Mouse (Mus musculus) heart, postnatal 0 days (tissue): Measurements from ENCODE around the gene Iqcd. TPM values are rescaled to one million over a fixed set of nuclear protein-coding genes. Genes with fewer than 3 reads are reported as not detected.

Experiments used
- ATAC-seq: fragments of 200-750 bp; cut with Nextera tagmentation; 2 replicates; pipeline ENCODE4 v1.8.0; 2017; ENCODE audit warnings: low read depth, moderate number of reproducible peaks, moderate library complexity; ENCODE audit not compliant: insufficient read depth
- DNase-seq: peaks from one replicate; pipeline ENCODE4 v3.0.0-alpha.2; 2016; ENCODE audit warnings: low spot score
- H3K27ac ChIP-seq: fragments of 300-500 bp; sonication (generic); 2 replicates; pipeline ENCODE4 v1.5.1; 2014; ENCODE audit warnings: low read depth, mild to moderate bottlenecking
- H3K27me3 ChIP-seq: fragments of 300-500 bp; sonication (generic); 2 replicates; pipeline ENCODE4 v1.6.1; 2014; ENCODE audit warnings: low read length, mixed read lengths; ENCODE audit not compliant: control insufficient read depth, insufficient read depth
- H3K36me3 ChIP-seq: fragments of 300-500 bp; sonication (generic); replicated peaks from 2 replicates; pipeline ENCODE4 v1.6.1; 2014; ENCODE audit warnings: low read length, mixed read lengths; ENCODE audit not compliant: control insufficient read depth, insufficient read depth
- H3K4me1 ChIP-seq: fragments of 300-500 bp; sonication (generic); 2 replicates; pipeline ENCODE4 v1.6.1; 2014; ENCODE audit warnings: antibody characterized with exemption; ENCODE audit not compliant: control insufficient read depth, insufficient read depth
- H3K4me2 ChIP-seq: fragments of 300-500 bp; sonication (generic); 2 replicates; pipeline ENCODE4 v1.6.1; 2014; ENCODE audit warnings: low read depth, mild to moderate bottlenecking, low read length, moderate library complexity
- H3K4me3 ChIP-seq: fragments of 300-500 bp; sonication (generic); 2 replicates; pipeline ENCODE4 v1.5.1; 2014; ENCODE audit warnings: low read depth, low read length
- H3K9ac ChIP-seq: fragments of 300-500 bp; sonication (generic); replicated peaks from 2 replicates; pipeline ENCODE4 v1.6.1; 2014; ENCODE audit warnings: low read depth, low read length, mixed read lengths
- H3K9me3 ChIP-seq: fragments of 300-500 bp; sonication (generic); replicated peaks from 2 replicates; pipeline ENCODE4 v1.6.1; 2016; ENCODE audit warnings: low read length; ENCODE audit not compliant: control insufficient read depth
- CTCF ChIP-seq: IDR thresholded peaks from 2 replicates; pipeline ENCODE4 v1.5.1; 2016; ENCODE audit warnings: antibody characterized with exemption, control low read depth, low read depth
- EP300 ChIP-seq: IDR thresholded peaks from 2 replicates; pipeline ENCODE4 v1.6.1; 2016; ENCODE audit warnings: antibody characterized with exemption, low read depth
- WGBS: fragments of 180-500 bp; shearing (Covaris S2); extraction: QIAGEN DNeasy Blood & Tissue Kit; methylation state at CpG from one replicate; pipeline ENCODE4 v1.1.7; 2014; 5-methylcytosine and 5-hydroxymethylcytosine counted together
- polyA plus RNA-seq: library from polyadenylated mRNA; unstranded; fragments of >200 nt; fragmentation: Nextera tagmentation; extraction: Ambion mirVana; gene quantifications from 2 replicates; pipeline ENCODE4 v1.2.1, GENCODE M21; 2015
- total RNA-seq: library from RNA; depleted of rRNA; stranded (reverse); fragments of >200 nt; gene quantifications from 2 replicates; pipeline ENCODE4 v1.2.3, GENCODE M21; 2014; ENCODE audit warnings: low replicate concordance

Iqcd gene
- total and polyA plus RNA-seq, 2 experiments from 2014 or later, result 0.18 TPM; not detected in 1

- H3K9me3 ChIP-seq, result 0 out of 2 replicates have a peak, but pooled peaks cover 9% of the 10 kb centered on the region
- peaks cover 7% of the 10 kb centered on the region for H3K36me3 ChIP-seq
- H3K4me1 ChIP-seq, result no peaks in the 10 kb centered on the region
- no peak overlapping the region for H3K4me2 ChIP-seq
- 86% methylated on average over 5 of the region's 5 CpGs for WGBS
- no peak for ATAC-seq
- no peak for DNase-seq
- TF ChIP-seq EP300 (no peak), CTCF (no peak)
- H3K4me3 ChIP-seq, result no peak overlapping the region
- H3K27me3 ChIP-seq, result peaks cover 6% of the 10 kb centered on the region
- no peak overlapping the region for H3K9ac ChIP-seq
- H3K27ac ChIP-seq, result no peak overlapping the region
Measured at GRCm38 (mm10) chr5:120631892-120632291, 43.1 kb downstream of the Iqcd start.

GRCm38 (mm10) chr5:120634131-120634530 is 45.3 kb downstream of the Iqcd start, which contains the start of gene Cfap73:
Cfap73 (minus strand) TSS chr5:120634235.
- Histone ChIP-seq H3K27me3 (peaks cover 6% of the 10 kb centered on the region), H3K4me1 (no peaks in the 10 kb centered on the region), H3K4me3 (no peak within 1 kb of the TSS), H3K27ac (no peak within 1 kb of the TSS), H3K36me3 (no peaks in the 10 kb centered on the region), H3K4me2 (no peak within 1 kb of the TSS), H3K9ac (no peak within 1 kb of the TSS), H3K9me3 (0 out of 2 replicates have a peak, but pooled peaks cover 9% of the 10 kb centered on the region)
- no peak for ATAC-seq
- 34% methylated on average over 9 of the region's 9 CpGs for WGBS
- no peak for DNase-seq
- TF ChIP-seq EP300 (no peak), CTCF (no peak)

GRCm38 (mm10) chr5:120634860-120635259 is 46.0 kb downstream of the Iqcd start:
- H3K27me3 ChIP-seq, result peaks cover 6% of the 10 kb centered on the region
- H3K9ac ChIP-seq, result no peak overlapping the region
- TF ChIP-seq CTCF, result no peak
- no peak for TF ChIP-seq EP300
- 61% methylated on average over 5 of the region's 5 CpGs for WGBS
- no peak overlapping the region for H3K4me2 ChIP-seq
- H3K4me3 ChIP-seq, result no peak overlapping the region
- no peaks in the 10 kb centered on the region for H3K36me3 ChIP-seq
- ATAC-seq (no peak), DNase-seq (no peak)
- H3K27ac ChIP-seq, result no peak overlapping the region
- 0 out of 2 replicates have a peak, but pooled peaks cover 9% of the 10 kb centered on the region for H3K9me3 ChIP-seq
- H3K4me1 ChIP-seq, result no peaks in the 10 kb centered on the region

- H3K27me3 ChIP-seq, result no peaks in the 10 kb centered on the region
- TF ChIP-seq EP300 (no peak), CTCF (no peak)
- no peak overlapping the region for H3K27ac ChIP-seq
- 79% methylated on average over 5 of the region's 5 CpGs for WGBS
- no peak overlapping the region for H3K4me3 ChIP-seq
- no peak overlapping the region for H3K4me2 ChIP-seq
- ATAC-seq (no peak), DNase-seq (no peak)
- H3K9ac ChIP-seq, result no peak overlapping the region
- 0 out of 2 replicates have a peak, but pooled peaks cover 9% of the 10 kb centered on the region for H3K9me3 ChIP-seq
- no peaks in the 10 kb centered on the region for H3K4me1 ChIP-seq
- H3K36me3 ChIP-seq, result no peaks in the 10 kb centered on the region
Measured at GRCm38 (mm10) chr5:120635633-120636032, 46.8 kb downstream of the Iqcd start.

GRCm38 (mm10) chr5:120640094-120640493 is 51.3 kb downstream of the Iqcd start:
- DNase-seq, result no peak
- Histone ChIP-seq H3K4me2 (no peak overlapping the region), H3K36me3 (no peaks in the 10 kb centered on the region), H3K27me3 (no peaks in the 10 kb centered on the region), H3K9ac (no peak overlapping the region), H3K9me3 (0 out of 2 replicates have a peak, but pooled peaks cover 4% of the 10 kb centered on the region), H3K27ac (no peak overlapping the region), H3K4me3 (no peak overlapping the region), H3K4me1 (peaks cover 5% of the 10 kb centered on the region; the same call in 1 of the 2 replicates)
- no peak for ATAC-seq
- no peak for TF ChIP-seq CTCF
- no peak for TF ChIP-seq EP300
- 85% methylated on average over 7 of the region's 7 CpGs for WGBS

GRCm38 (mm10) chr5:120643365-120644085 is 54.7 kb downstream of the Iqcd start:
- Histone ChIP-seq H3K27ac (no peak overlapping the region), H3K36me3 (no peaks in the 10 kb centered on the region), H3K4me3 (no peak overlapping the region), H3K4me2 (no peak overlapping the region), H3K27me3 (peaks cover 8% of the 10 kb centered on the region; the same call in 1 of the 2 replicates), H3K4me1 (peaks cover 6% of the 10 kb centered on the region), H3K9ac (no peak overlapping the region), H3K9me3 (no peaks in the 10 kb centered on the region)
- WGBS, result 37% methylated on average over 14 of the region's 14 CpGs
- ATAC-seq, result no peak
- TF ChIP-seq CTCF, result no peak
- no peak for TF ChIP-seq EP300
- no peak for DNase-seq
